Mouse (Mus musculus) stomach, postnatal 0 days (tissue): ENCODE measurements around the gene Tpt1. TPM values are rescaled to one million over a fixed set of nuclear protein-coding genes. Genes with fewer than 3 reads are reported as not detected.

Experiments
- ATAC-seq: fragments of 200-750 bp; cut with Nextera tagmentation; 2 replicates; pipeline ENCODE4 v1.8.0; 2017; ENCODE audit not compliant: low FRiP score, low TSS enrichment
- DNase-seq: peaks from one replicate; pipeline ENCODE4 v3.0.0-alpha.2; 2016; ENCODE audit warnings: low spot score
- H3K27ac ChIP-seq: fragments of 300-500 bp; sonication (generic); replicated peaks from 2 replicates; pipeline ENCODE4 v1.5.1; 2014; ENCODE audit warnings: mild to moderate bottlenecking, control low read depth
- H3K27me3 ChIP-seq: fragments of 300-500 bp; sonication (generic); 2 replicates; pipeline ENCODE4 v1.6.1; 2014; ENCODE audit warnings: low read length; ENCODE audit not compliant: control insufficient read depth, insufficient read depth
- H3K36me3 ChIP-seq: fragments of 300-500 bp; sonication (generic); 2 replicates; pipeline ENCODE4 v1.6.1; 2014; ENCODE audit warnings: low read length, mixed read lengths; ENCODE audit not compliant: control insufficient read depth, insufficient read depth
- H3K4me1 ChIP-seq: fragments of 300-500 bp; sonication (generic); replicated peaks from 2 replicates; pipeline ENCODE4 v1.6.1; 2014; ENCODE audit warnings: antibody characterized with exemption; ENCODE audit not compliant: control insufficient read depth, insufficient read depth
- H3K4me2 ChIP-seq: fragments of 300-500 bp; sonication (generic); replicated peaks from 2 replicates; pipeline ENCODE4 v1.6.1; 2014; ENCODE audit warnings: low read depth, mild to moderate bottlenecking, control low read depth, moderate library complexity
- H3K4me3 ChIP-seq: fragments of 300-500 bp; sonication (generic); 2 replicates; pipeline ENCODE4 v1.5.1; 2014; ENCODE audit warnings: low read depth, low read length, control low read depth
- H3K9ac ChIP-seq: fragments of 300-500 bp; sonication (generic); 2 replicates; pipeline ENCODE4 v1.6.1; 2014; ENCODE audit warnings: mild to moderate bottlenecking, low read length, control low read depth, mixed read lengths
- H3K9me3 ChIP-seq: fragments of 300-500 bp; sonication (generic); 2 replicates; pipeline ENCODE4 v1.6.1; 2016; ENCODE audit warnings: low read length; ENCODE audit not compliant: control insufficient read depth
- CTCF ChIP-seq: IDR thresholded peaks from 2 replicates; pipeline ENCODE4 v1.5.1; 2016; ENCODE audit warnings: antibody characterized with exemption, low read depth, mild to moderate bottlenecking, moderate library complexity
- EP300 ChIP-seq: optimal IDR thresholded peaks from 2 replicates; pipeline ENCODE3; 2016; ENCODE audit warnings: antibody characterized with exemption
- WGBS: fragments of 180-500 bp; shearing (Covaris S2); extraction: QIAGEN DNeasy Blood & Tissue Kit; methylation state at CpG from one replicate; pipeline ENCODE4 v1.1.7; 2014; 5-methylcytosine and 5-hydroxymethylcytosine counted together
- polyA plus RNA-seq: library from polyadenylated mRNA; unstranded; fragments of >200 nt; fragmentation: Nextera tagmentation; extraction: Ambion mirVana; gene quantifications from 2 replicates; pipeline ENCODE4 v1.2.1, GENCODE M21; 2015

Tpt1 gene
- polyA plus RNA-seq, 1 experiment from 2014 or later = 1,127 TPM

DNA sequence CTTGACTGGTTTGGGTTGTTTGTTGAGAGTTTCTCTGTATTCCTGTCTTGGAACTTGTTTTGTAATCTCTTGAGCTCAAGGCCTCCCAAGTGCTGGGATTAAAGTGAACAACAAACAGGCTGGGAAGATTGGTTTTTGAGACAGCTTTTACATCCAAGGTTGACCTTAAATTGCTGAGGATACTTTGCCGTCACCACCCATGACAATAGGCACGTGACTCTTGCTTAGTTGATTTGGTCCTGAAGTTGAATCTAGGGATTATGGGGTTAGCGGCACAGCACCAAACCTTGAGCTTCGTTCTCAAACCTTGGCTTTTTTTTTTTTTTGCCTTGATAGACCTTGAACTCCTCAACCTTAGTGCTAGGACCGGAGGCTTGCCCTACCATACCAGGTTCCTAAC lies 4.3 kb downstream of the Tpt1 start:
- Histone ChIP-seq H3K9me3 (no peaks in the 10 kb centered on the region), H3K4me1 (no peaks in the 10 kb centered on the region), H3K36me3 (peaks cover 23% of the 10 kb centered on the region), H3K27ac (no peak overlapping the region), H3K4me3 (no peak overlapping the region), H3K27me3 (no peaks in the 10 kb centered on the region), H3K9ac (no peak overlapping the region), H3K4me2 (no peak overlapping the region)
- no peak for TF ChIP-seq EP300
- TF ChIP-seq CTCF = no peak
- ATAC-seq = no peak
- 67% methylated on average over 5 of the region's 5 CpGs for WGBS
- no peak for DNase-seq

DNA sequence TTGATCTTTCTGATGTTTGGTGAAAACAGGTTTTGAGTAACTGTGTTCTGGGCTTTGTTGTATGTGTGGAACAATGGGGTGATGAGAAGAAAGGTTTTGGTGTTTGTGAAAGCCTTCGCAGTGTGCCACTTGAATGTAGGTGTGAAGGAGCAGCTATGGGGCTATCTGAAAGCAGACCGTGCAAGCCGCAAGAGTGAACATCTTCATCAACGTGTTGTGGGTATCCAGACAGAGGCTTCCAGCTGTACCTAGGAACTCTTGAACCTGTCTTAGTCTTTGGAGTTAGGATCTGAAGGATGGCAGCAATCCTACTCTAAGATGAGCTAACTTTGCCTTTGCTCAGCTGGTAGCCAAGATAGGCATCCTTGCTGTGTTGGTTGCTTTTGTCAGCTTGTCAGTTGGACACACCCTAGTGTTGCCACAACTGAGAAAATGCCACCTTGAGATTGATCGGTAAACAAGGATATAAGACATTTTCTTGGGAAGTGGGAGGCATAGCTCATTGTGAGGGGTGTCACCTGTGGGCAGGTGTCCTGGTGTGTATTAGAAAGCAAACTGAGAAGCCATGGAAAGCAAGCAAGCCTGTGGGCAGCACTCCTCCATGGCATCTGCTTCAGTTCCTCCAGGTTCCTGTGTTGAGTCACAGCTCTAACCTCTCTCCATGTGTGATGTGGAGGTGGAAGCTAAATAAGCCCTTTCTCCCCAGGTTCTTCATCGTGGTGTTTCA lies 5.1 kb downstream of the Tpt1 start:
- TF ChIP-seq CTCF = no peak
- TF ChIP-seq EP300 = no peak
- DNase-seq = no peak
- H3K27ac ChIP-seq = no peak overlapping the region
- H3K4me2 ChIP-seq = no peak overlapping the region
- WGBS = 88% methylated on average over 6 of the region's 6 CpGs
- H3K27me3 ChIP-seq = no peaks in the 10 kb centered on the region
- ATAC-seq = no peak
- H3K4me1 ChIP-seq = no peaks in the 10 kb centered on the region
- no peak overlapping the region for H3K9ac ChIP-seq
- H3K36me3 ChIP-seq = peaks cover 23% of the 10 kb centered on the region
- H3K9me3 ChIP-seq = no peaks in the 10 kb centered on the region
- no peak overlapping the region for H3K4me3 ChIP-seq

DNA sequence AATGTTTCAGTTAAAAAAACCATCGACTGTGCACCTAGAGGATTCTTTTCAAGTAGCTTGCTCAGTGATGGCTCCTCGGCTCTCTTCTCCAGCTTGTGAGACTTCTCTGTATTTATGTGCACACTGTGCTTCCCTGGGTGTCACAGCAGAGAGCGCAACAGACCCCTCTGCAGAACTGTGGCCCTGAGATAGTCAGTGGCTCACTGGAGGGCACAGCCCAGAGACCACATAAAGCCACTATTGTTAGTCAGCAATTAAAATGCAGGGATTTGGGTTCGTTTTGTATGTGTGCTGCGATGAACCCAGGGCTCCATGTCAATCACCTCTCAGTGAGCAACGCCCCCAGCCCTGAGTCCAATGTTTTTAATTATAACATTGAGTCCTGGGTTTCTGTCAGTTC lies 5.9 kb downstream of the Tpt1 start:
- no peak for DNase-seq

DNA sequence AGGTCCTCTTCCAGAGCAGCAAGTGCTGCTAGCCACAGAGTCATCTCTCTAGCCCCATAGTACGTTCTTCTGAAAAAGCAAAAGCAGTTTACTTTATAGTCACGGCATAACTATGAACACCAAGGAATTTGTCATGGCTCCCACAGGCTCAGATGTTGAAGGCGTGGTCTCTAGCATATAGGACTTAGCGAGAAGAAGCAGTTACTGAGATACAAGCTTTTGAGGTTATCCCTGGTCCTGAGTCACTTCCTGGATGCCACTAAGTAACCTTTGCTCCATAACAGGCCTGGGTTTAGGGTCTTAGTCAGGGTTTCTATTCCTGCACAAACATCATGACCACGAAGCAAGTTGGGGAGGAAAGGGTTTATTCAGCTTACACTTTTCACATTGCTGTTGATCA lies 7.1 kb downstream of the Tpt1 start:
- H3K36me3 ChIP-seq = peaks cover 23% of the 10 kb centered on the region
- no peak overlapping the region for H3K4me3 ChIP-seq
- no peak overlapping the region for H3K9ac ChIP-seq
- no peaks in the 10 kb centered on the region for H3K9me3 ChIP-seq
- no peak for DNase-seq
- H3K27ac ChIP-seq = no peak overlapping the region
- no peak for TF ChIP-seq EP300
- TF ChIP-seq CTCF = no peak
- ATAC-seq = no peak
- H3K27me3 ChIP-seq = no peaks in the 10 kb centered on the region
- H3K4me2 ChIP-seq = no peak overlapping the region
- no peaks in the 10 kb centered on the region for H3K4me1 ChIP-seq
- 84% methylated on average over 5 of the region's 5 CpGs for WGBS

More for the DNA sequence above, 5.9 kb downstream of the Tpt1 start:
- WGBS = 78% methylated on average over 6 of the region's 6 CpGs
- no peak overlapping the region for H3K9ac ChIP-seq
- no peaks in the 10 kb centered on the region for H3K27me3 ChIP-seq
- no peak overlapping the region for H3K27ac ChIP-seq
- no peak for ATAC-seq
- no peaks in the 10 kb centered on the region for H3K9me3 ChIP-seq
- H3K4me2 ChIP-seq = no peak overlapping the region
- no peak for TF ChIP-seq CTCF
- no peak for TF ChIP-seq EP300
- H3K4me3 ChIP-seq = no peak overlapping the region
- peaks cover 23% of the 10 kb centered on the region for H3K36me3 ChIP-seq
- no peaks in the 10 kb centered on the region for H3K4me1 ChIP-seq

DNA sequence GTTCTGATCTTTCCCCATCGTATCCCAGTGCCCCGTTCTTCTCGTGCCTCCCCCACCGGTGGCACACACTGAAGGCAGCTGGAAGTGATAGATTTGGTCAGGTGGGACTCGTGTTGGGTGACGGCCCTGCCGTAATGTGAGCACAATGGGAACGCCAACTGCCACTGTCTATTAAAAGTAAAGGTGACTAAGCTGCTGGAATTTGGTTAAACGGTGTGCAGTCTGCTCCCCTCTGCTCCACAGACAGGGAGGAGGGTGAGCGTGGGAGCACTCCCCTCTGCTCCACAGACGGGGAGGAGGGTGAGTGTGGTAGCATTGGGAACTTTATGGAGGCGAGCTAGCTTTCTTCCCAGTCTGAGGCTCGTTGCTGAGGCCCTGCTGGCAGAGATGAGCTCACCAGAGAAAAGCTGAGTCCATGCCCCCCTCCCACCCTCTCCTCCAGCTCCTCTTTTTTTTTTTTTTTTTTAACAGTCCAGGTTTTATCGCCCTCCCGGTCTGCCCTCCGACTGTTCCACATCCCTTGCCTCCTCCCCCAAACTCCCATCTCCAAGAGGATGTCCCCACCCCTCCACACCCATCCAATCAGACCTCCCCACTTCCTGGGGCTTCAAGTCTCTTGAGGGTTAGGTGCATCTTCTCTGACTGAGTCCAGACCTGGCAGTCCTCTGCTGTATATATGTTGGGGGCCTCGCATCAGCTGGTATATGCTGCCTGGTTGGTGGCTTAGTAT lies 10.5 kb downstream of the Tpt1 start:
- TF ChIP-seq CTCF (no peak), EP300 (no peak)
- no peak overlapping the region for H3K4me2 ChIP-seq
- H3K4me1 ChIP-seq = no peaks in the 10 kb centered on the region
- H3K4me3 ChIP-seq = no peak overlapping the region
- no peaks in the 10 kb centered on the region for H3K9me3 ChIP-seq
- H3K27ac ChIP-seq = no peak overlapping the region
- ATAC-seq (no peak), DNase-seq (no peak)
- WGBS = 61% methylated on average over 17 of the region's 17 CpGs
- no peaks in the 10 kb centered on the region for H3K27me3 ChIP-seq
- H3K36me3 ChIP-seq = no peaks in the 10 kb centered on the region
- no peak overlapping the region for H3K9ac ChIP-seq

DNA sequence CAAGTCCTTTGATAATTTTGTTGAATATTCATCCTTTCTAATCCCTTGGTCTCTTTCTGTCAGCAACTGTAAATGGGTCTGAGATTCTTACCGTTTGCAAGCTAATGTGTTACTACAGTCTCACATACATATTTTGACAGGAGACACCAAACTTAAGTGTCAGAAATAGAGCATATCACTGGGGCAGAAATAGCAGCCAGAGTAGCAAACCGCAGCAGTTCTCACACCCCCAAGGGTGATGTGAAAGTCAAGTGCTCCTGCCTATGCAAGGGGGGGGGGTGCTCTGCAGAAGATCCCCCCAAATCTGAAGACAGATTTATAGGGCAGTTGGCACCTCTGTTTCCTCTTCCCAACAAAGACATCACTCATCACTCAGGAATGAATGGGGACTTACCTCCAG lies 13.3 kb downstream of the Tpt1 start:
- Histone ChIP-seq H3K4me3 (no peak overlapping the region), H3K27ac (no peak overlapping the region), H3K4me1 (no peaks in the 10 kb centered on the region), H3K9ac (no peak overlapping the region), H3K36me3 (no peaks in the 10 kb centered on the region), H3K27me3 (no peaks in the 10 kb centered on the region), H3K9me3 (no peaks in the 10 kb centered on the region), H3K4me2 (no peak overlapping the region)
- DNase-seq = no peak
- ATAC-seq = no peak
- no peak for TF ChIP-seq CTCF
- WGBS = 58% methylated on average over 2 of the region's 2 CpGs
